Mouse (Mus musculus): ENCODE results near the gene Cubn. TPM values are rescaled to one million over a fixed set of nuclear protein-coding genes. Genes with fewer than 3 reads are reported as not detected.

Gene Cubn
- polyA plus RNA-seq, 1 experiment = 18.9 TPM

GRCm38 (mm10) chr2:13490480-13490879, 1.1 kb downstream of the Cubn start:
- 85% methylated on average over 2 of the region's 2 CpGs for WGBS
- no peak for DNase-seq (ENCODE audit: low read depth, low spot score)

- WGBS = 47% methylated on average over 8 of the region's 8 CpGs
- DNase-seq (ENCODE audit: low read depth, low spot score) = no peak
Observed at GRCm38 (mm10) chr2:13486470-13486869, 5.1 kb downstream of the Cubn start.

GRCm38 (mm10) chr2:13484566-13484965, 7.0 kb downstream of the Cubn start:
- WGBS = 42% methylated on average over 3 of the region's 3 CpGs
- no peak for DNase-seq (ENCODE audit: low read depth, low spot score)

- no peak for DNase-seq (ENCODE audit: low read depth, low spot score)
- WGBS = 84% methylated on average over 2 of the region's 2 CpGs
Observed at GRCm38 (mm10) chr2:13480744-13481143, 10.9 kb downstream of the Cubn start.

- no peak for DNase-seq (ENCODE audit: low read depth, low spot score)
- whole genome bisulfite sequencing = 33% methylated on average over 7 of the region's 7 CpGs
Observed at GRCm38 (mm10) chr2:13479165-13479564, 12.4 kb downstream of the Cubn start.

GRCm38 (mm10) chr2:13470108-13470507, 21.5 kb downstream of the Cubn start:
- 34% methylated on average over 3 of the region's 3 CpGs for WGBS
- no peak for DNase-seq (ENCODE audit: low read depth, low spot score)

- 60% methylated on average over 4 of the region's 4 CpGs for WGBS
- DNase-seq (ENCODE audit: low read depth, low spot score) = no peak
Observed at GRCm38 (mm10) chr2:13469641-13470040, 22.0 kb downstream of the Cubn start.

- 66% methylated on average over 3 of the region's 3 CpGs for WGBS
Observed at GRCm38 (mm10) chr2:13466685-13467084, 24.9 kb downstream of the Cubn start.

GRCm38 (mm10) chr2:13458088-13458487, 33.5 kb downstream of the Cubn start:
- DNase-seq (ENCODE audit: low read depth, low spot score) = no peak
- WGBS = 93% methylated on average over 2 of the region's 2 CpGs

More at GRCm38 (mm10) chr2:13466685-13467084, 24.9 kb downstream of the Cubn start:
- DNase-seq (ENCODE audit: low read depth, low spot score) = no peak

- no peak for DNase-seq (ENCODE audit: low read depth, low spot score)
- 73% methylated on average over 1 of the region's 1 CpGs for WGBS
Observed at GRCm38 (mm10) chr2:13456821-13457220, 34.8 kb downstream of the Cubn start.

GRCm38 (mm10) chr2:13451495-13452491, 39.8 kb downstream of the Cubn start:
- WGBS = 70% methylated on average over 13 of the region's 13 CpGs
- DNase-seq (ENCODE audit: low read depth, low spot score) = no peak

- no peak for DNase-seq (ENCODE audit: low read depth, low spot score)
- WGBS = 60% methylated on average over 3 of the region's 3 CpGs
Observed at GRCm38 (mm10) chr2:13450895-13451294, 40.7 kb downstream of the Cubn start.

GRCm38 (mm10) chr2:13450470-13450869, 41.1 kb downstream of the Cubn start:
- DNase-seq (ENCODE audit: low read depth, low spot score) = no peak
- 91% methylated on average over 2 of the region's 2 CpGs for WGBS

GRCm38 (mm10) chr2:13445156-13445555, 46.5 kb downstream of the Cubn start:
- 85% methylated on average over 4 of the region's 4 CpGs for WGBS
- no peak for DNase-seq (ENCODE audit: low read depth, low spot score)

GRCm38 (mm10) chr2:13438983-13439382, 52.6 kb downstream of the Cubn start:
- DNase-seq (ENCODE audit: low read depth, low spot score) = no peak
- 78% methylated on average over 1 of the region's 1 CpGs for WGBS

- WGBS = 72% methylated on average over 3 of the region's 3 CpGs
- DNase-seq (ENCODE audit: low read depth, low spot score) = no peak
Observed at GRCm38 (mm10) chr2:13438275-13438845, 53.3 kb downstream of the Cubn start.

GRCm38 (mm10) chr2:13432002-13432401, 59.6 kb downstream of the Cubn start:
- 65% methylated on average over 4 of the region's 4 CpGs for WGBS
- DNase-seq (ENCODE audit: low read depth, low spot score) = no peak

- DNase-seq (ENCODE audit: low read depth, low spot score) = no peak
- WGBS = 79% methylated on average over 14 of the region's 14 CpGs
Observed at GRCm38 (mm10) chr2:13421974-13422760, 69.4 kb downstream of the Cubn start.

GRCm38 (mm10) chr2:13416765-13417524, 74.7 kb downstream of the Cubn start:
- WGBS = 78% methylated on average over 3 of the region's 3 CpGs

More at GRCm38 (mm10) chr2:13416765-13417524, 74.7 kb downstream of the Cubn start:
- no peak for DNase-seq (ENCODE audit: low read depth, low spot score)

All from large intestine, adult 2 months (tissue).